14 mouse cellular contexts compared by ENCODE assay signal in the genomic region with DNA sequence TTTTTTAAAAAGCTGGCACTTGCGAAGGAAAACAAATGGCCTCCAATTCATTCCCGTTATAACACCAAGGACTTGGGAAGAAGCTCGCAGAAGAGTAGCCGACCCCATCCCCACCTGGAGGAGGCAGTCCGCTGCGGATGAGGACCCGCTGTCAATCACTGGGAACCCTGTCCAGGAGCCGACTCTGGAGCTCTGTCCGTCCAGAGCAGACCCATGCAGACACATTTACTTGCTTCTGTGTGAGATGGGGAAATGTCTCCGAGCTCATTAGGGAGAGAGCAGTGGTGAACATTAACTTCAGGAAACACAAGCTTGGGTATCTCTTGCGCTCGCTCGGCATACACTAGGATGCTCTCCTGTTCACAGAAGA. TPM values are rescaled to one million over a fixed set of nuclear protein-coding genes. Genes with fewer than 3 reads are reported as not detected.
DNase-seq lines count a peak whose midpoint lies in the region; ATAC-seq and TF ChIP-seq lines count a peak whose summit lies in the region.
"Had no signal": no experiment of that assay in that cellular context is flagged by ENCODE, and none has a peak within 500 bp of the region (broad histone marks: within the 10 kb centered on the region; RNA-seq: fewer than 3 reads in every experiment).

No protein-coding gene starts in this region.

- H3K4me3 ChIP-seq in layer of hippocampus, adult 2 months, result peak overlapping the region; percentile 47
- peak overlapping the region; percentile 29 for H3K4me3 ChIP-seq in forebrain, embryonic 12.5 days (replicated peaks)
- peak overlapping the region; percentile 22 for H3K4me3 ChIP-seq in limb, embryonic 13.5 days
- 0 out of 2 replicates have a peak overlapping the region, but pooled peaks have one; percentile 3 for H3K4me3 ChIP-seq in olfactory bulb, adult 2 months (ENCODE audit: insufficient read depth, low read depth, low read length)
- no peak overlapping the region for H3K4me3 ChIP-seq in gastrocnemius, adult 2 months

- H3K4me2 ChIP-seq in forebrain, embryonic 12.5 days, result peak overlapping the region; percentile 59
- peak overlapping the region; percentile 51 for H3K4me2 ChIP-seq in limb, embryonic 13.5 days (replicated peaks)

- WGBS in forebrain, embryonic 12.5 days, result 2% methylated on average over 13 of the region's 13 CpGs
- WGBS in limb, embryonic 13.5 days, result 7% methylated on average over 13 of the region's 13 CpGs
- 4% methylated on average over 13 of the region's 13 CpGs for whole genome bisulfite sequencing in olfactory bulb, adult 2 months

- no peaks in the 10 kb centered on the region for H3K36me3 ChIP-seq in forebrain, embryonic 12.5 days (replicated peaks)
- H3K36me3 ChIP-seq in limb, embryonic 13.5 days, result no peaks in the 10 kb centered on the region
- H3K36me3 ChIP-seq: limb, embryonic 15.5 days had no signal

- intact Hi-C loops in gastrocnemius, adult 2 months (cut with DNase I), result no loop called here

- H3K4me1 ChIP-seq in forebrain, embryonic 12.5 days, result peaks cover 15% of the 10 kb centered on the region
- H3K4me1 ChIP-seq in limb, embryonic 13.5 days, result peaks cover 11% of the 10 kb centered on the region; the same call in 1 of the 2 replicates
- H3K4me1 ChIP-seq in olfactory bulb, adult 2 months (ENCODE audit: control insufficient read depth, insufficient read depth, low read length), result peaks cover 10% of the 10 kb centered on the region
- H3K4me1 ChIP-seq: limb, embryonic 15.5 days had no signal

- peaks cover 25% of the 10 kb centered on the region for H3K27me3 ChIP-seq in forebrain, embryonic 12.5 days
- H3K27me3 ChIP-seq in limb, embryonic 13.5 days, result peaks cover 32% of the 10 kb centered on the region

- DNase-seq in layer of hippocampus, adult 2 months (ENCODE audit: low spot score in 2 of 2), result no peak
- DNase-seq in layer of hippocampus, postnatal 10 days (ENCODE audit: low spot score in 2 of 2), result no peak
- no peak for DNase-seq in gastrocnemius, adult 2 months
- DNase-seq in c-Kit-positive CD71-positive TER-119-positive erythroid progenitor cells, embryonic 14.5 days (ENCODE audit: low spot score), result no peak
- DNase-seq in right cerebral cortex, postnatal 25 days, result no peak
- DNase-seq: adrenal gland, postnatal 14 days; gastrocnemius, postnatal 14 days; kidney, adult 8-10 months; thymus, adult 18-20 months had no signal

- no peak for TF ChIP-seq CTCF in layer of hippocampus, adult 2 months (conservative IDR thresholded peaks at IDR 0.05)
- no peak for TF ChIP-seq CTCF in olfactory bulb, adult 2 months (IDR thresholded peaks at IDR 0.05; ENCODE audit: insufficient read depth, low read depth, low read length)
- TF ChIP-seq CTCF in gastrocnemius, adult 2 months (IDR thresholded peaks at IDR 0.05), result no peak

- no peak overlapping the region for H3K27ac ChIP-seq in layer of hippocampus, adult 2 months
- no peak overlapping the region; the same call in 1 of the 2 replicates for H3K27ac ChIP-seq in forebrain, embryonic 12.5 days
- no peak overlapping the region for H3K27ac ChIP-seq in limb, embryonic 13.5 days
- no peak overlapping the region for H3K27ac ChIP-seq in olfactory bulb, adult 2 months (ENCODE audit: insufficient read depth, low read depth, low read length)
- H3K27ac ChIP-seq in gastrocnemius, adult 2 months, result no peak overlapping the region
- H3K27ac ChIP-seq: limb, embryonic 15.5 days had no signal

- H3K9ac ChIP-seq in forebrain, embryonic 12.5 days, result no peak overlapping the region
- H3K9ac ChIP-seq in limb, embryonic 13.5 days, result no peak overlapping the region
- H3K9ac ChIP-seq: limb, embryonic 15.5 days had no signal

- TF ChIP-seq POLR2A in olfactory bulb, adult 2 months (IDR thresholded peaks at IDR 0.05; ENCODE audit: insufficient read depth, low read depth, low read length), result no peak

- no peak for ATAC-seq in forebrain, embryonic 12.5 days (ENCODE audit: low FRiP score)
- no peak for ATAC-seq in limb, embryonic 13.5 days (ENCODE audit: low FRiP score, low read depth)

- H3K9me3 ChIP-seq in forebrain, embryonic 12.5 days, result no peaks in the 10 kb centered on the region
- H3K9me3 ChIP-seq in limb, embryonic 13.5 days, result no peaks in the 10 kb centered on the region; the same call in 1 of the 2 replicates
- H3K9me3 ChIP-seq: limb, embryonic 15.5 days had no signal

RNA-seq across cellular contexts. Expression of a gene that starts 50.5 kb away (rescaled TPM):
- 10 to 100 TPM; 16.8 to 17.9 TPM for total RNA-seq in layer of hippocampus, adult 2 months (2021)
- total RNA-seq in layer of hippocampus, postnatal 10 days (2021), result 10 to 100 TPM; 14.3 to 16.3 TPM
- 0.47 and 0.60 TPM in 2 replicates for polyA plus RNA-seq in forebrain, embryonic 12.5 days (2016; fragmentation: Nextera tagmentation; extraction: Ambion mirVana)
- polyA plus RNA-seq in limb, embryonic 13.5 days (2015; fragmentation: Nextera tagmentation; extraction: Ambion mirVana), result 0.34 and 0.59 TPM in 2 replicates
- polyA plus RNA-seq in olfactory bulb, adult 2 months (2012; ENCODE audit: insufficient read depth, insufficient read length, low replicate concordance, missing spikeins), result not detected in 2 replicates
- under 1 TPM in 1 of 2 experiments, not detected in 1; 0.03 TPM for total RNA-seq in gastrocnemius, adult 2 months (2021)
- total RNA-seq: adrenal gland, postnatal 14 days; common myeloid progenitor, adult 5-6 weeks had no signal

Comparison
In these comparisons a context has a peak if more than half of its experiments do, and no peak if none do; other contexts are left out.
1. RNA of a gene that starts 50.5 kb away (total RNA-seq): 16.8 to 17.9 TPM in layer of hippocampus, adult 2 months and 14.3 to 16.3 TPM in layer of hippocampus, postnatal 10 days; 0.03 TPM in gastrocnemius, adult 2 months; every median in the first group is over 10 times any median in the second.